In the genomic region with DNA sequence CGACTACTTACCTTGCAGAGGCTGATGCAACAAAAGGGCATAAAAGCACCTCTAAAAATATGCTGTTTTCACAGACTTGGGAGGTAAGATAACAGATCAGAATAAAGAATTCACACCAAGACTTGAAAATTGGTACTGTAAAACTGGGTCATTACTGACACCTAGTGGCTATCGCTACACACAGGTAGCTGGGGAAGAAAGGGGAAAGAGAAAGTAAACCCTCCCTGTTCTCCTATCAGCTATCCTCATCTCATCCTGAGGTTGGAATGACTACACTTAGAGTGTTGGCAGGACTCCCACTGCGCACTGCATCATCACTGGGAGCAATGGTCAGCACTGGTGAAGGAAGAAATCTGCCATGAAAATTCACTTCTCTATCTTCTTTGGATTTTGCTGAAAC, we compare ENCODE assay signal across 8 mouse cellular contexts. TPM values are rescaled to one million over a fixed set of nuclear protein-coding genes. Genes with fewer than 3 reads are reported as not detected.
DNase-seq lines count a peak whose midpoint lies in the region; ATAC-seq and TF ChIP-seq lines count a peak whose summit lies in the region.

No protein-coding gene starts in this region.

- DNase-seq in layer of hippocampus, adult 11-12 months (ENCODE audit: low spot score) = peak; percentile 55
- DNase-seq in layer of hippocampus, postnatal 36 days = no peak
- DNase-seq in ES-E14 (ENCODE audit: low read depth, low spot score) = no peak
- DNase-seq in cerebellum, adult 2 months = peak; percentile 25 to 41
- DNase-seq in hindbrain, embryonic 11.5 days (ENCODE audit: low spot score) = peak; percentile 62
- DNase-seq in left cerebral cortex, adult 2 months (ENCODE audit: extremely low spot score in 1 of 2, low spot score in 2 of 2) = peak; percentile 15 to 29
- DNase-seq in urinary bladder, postnatal 4 days (ENCODE audit: low spot score in 2 of 2) = no peak

- H3K27me3 ChIP-seq in cerebellum, adult 2 months (ENCODE audit: control insufficient read depth, insufficient read depth, low read length) = no peaks in the 10 kb centered on the region
- H3K27me3 ChIP-seq in hindbrain, embryonic 11.5 days (ENCODE audit: control insufficient read depth, insufficient read depth, low read length) = no peaks in the 10 kb centered on the region
- no peaks in the 10 kb centered on the region for H3K27me3 ChIP-seq in neural tube, embryonic 13.5 days

- H3K4me3 ChIP-seq in ES-E14 (ENCODE audit: insufficient read depth in 1 of 2, low read depth in 1 of 2, low read length in 2 of 2, poor library complexity in 1 of 2, severe bottlenecking in 1 of 2) = no peak overlapping the region
- H3K4me3 ChIP-seq in cerebellum, adult 2 months (replicated peaks; ENCODE audit: insufficient read depth, low read depth, low read length) = no peak overlapping the region
- no peak overlapping the region for H3K4me3 ChIP-seq in hindbrain, embryonic 11.5 days (ENCODE audit: low read depth, low read length)
- H3K4me3 ChIP-seq in left cerebral cortex, adult 2 months = no peak overlapping the region
- no peak overlapping the region for H3K4me3 ChIP-seq in neural tube, embryonic 13.5 days

- no peaks in the 10 kb centered on the region for H3K4me1 ChIP-seq in ES-E14 (ENCODE audit: control insufficient read depth in 2 of 2, insufficient read depth in 2 of 2, low read length in 2 of 2, poor library complexity in 1 of 2)
- no peaks in the 10 kb centered on the region for H3K4me1 ChIP-seq in cerebellum, adult 2 months (ENCODE audit: control insufficient read depth, insufficient read depth, low read length)
- no peaks in the 10 kb centered on the region for H3K4me1 ChIP-seq in hindbrain, embryonic 11.5 days (replicated peaks; ENCODE audit: control insufficient read depth, insufficient read depth, low read length)
- no peaks in the 10 kb centered on the region for H3K4me1 ChIP-seq in neural tube, embryonic 13.5 days (replicated peaks)

- ATAC-seq in hindbrain, embryonic 11.5 days (ENCODE audit: low FRiP score) = peak; percentile 71
- peak; percentile 27; the same call in 1 of the 2 replicates for ATAC-seq in neural tube, embryonic 13.5 days (ENCODE audit: low read depth)

- H3K9ac ChIP-seq in ES-E14 (ENCODE audit: insufficient read depth, low read depth, low read length, poor library complexity, severe bottlenecking) = no peak overlapping the region
- H3K9ac ChIP-seq in hindbrain, embryonic 11.5 days (ENCODE audit: low read depth, low read length) = no peak overlapping the region
- no peak overlapping the region for H3K9ac ChIP-seq in neural tube, embryonic 13.5 days

- H3K27ac ChIP-seq in ES-E14 (ENCODE audit: insufficient read depth, low read depth, low read length, poor library complexity, severe bottlenecking) = no peak overlapping the region
- no peak overlapping the region for H3K27ac ChIP-seq in cerebellum, adult 2 months (ENCODE audit: insufficient read depth, low read length)
- no peak overlapping the region for H3K27ac ChIP-seq in hindbrain, embryonic 11.5 days (ENCODE audit: low read depth, low read length)
- H3K27ac ChIP-seq in left cerebral cortex, adult 2 months = no peak overlapping the region
- no peak overlapping the region for H3K27ac ChIP-seq in neural tube, embryonic 13.5 days (replicated peaks)

- in situ Hi-C loops in ES-E14 (cut with MboI; ENCODE audit: low sequenced_read_pairs in 2 of 2, unreplicated experiment in 2 of 2) = loop anchor here (5.0 to 10.0 kb wide), 2 partner anchors 140 to 142 kb away; a partner anchor contains a TSS

- 38% methylated on average over 3 of the region's 3 CpGs for WGBS in cerebellum, adult 2 months
- 46% methylated on average over 3 of the region's 3 CpGs for WGBS in hindbrain, embryonic 11.5 days
- WGBS in neural tube, embryonic 13.5 days = 47% methylated on average over 3 of the region's 3 CpGs

- no peaks in the 10 kb centered on the region for H3K36me3 ChIP-seq in ES-E14 (ENCODE audit: control insufficient read depth, insufficient read depth, low read length, poor library complexity, severe bottlenecking)
- no peaks in the 10 kb centered on the region for H3K36me3 ChIP-seq in hindbrain, embryonic 11.5 days (ENCODE audit: control insufficient read depth, insufficient read depth, low read length)
- no peaks in the 10 kb centered on the region for H3K36me3 ChIP-seq in neural tube, embryonic 13.5 days

- no peaks in the 10 kb centered on the region for H3K9me3 ChIP-seq in ES-E14 (ENCODE audit: control insufficient read depth, insufficient read depth, low read depth, low read length)
- H3K9me3 ChIP-seq in hindbrain, embryonic 11.5 days (ENCODE audit: control insufficient read depth, low read length) = no peaks in the 10 kb centered on the region
- H3K9me3 ChIP-seq in neural tube, embryonic 13.5 days = no peaks in the 10 kb centered on the region

- no peak for TF ChIP-seq POLR2A in cerebellum, adult 2 months (IDR thresholded peaks at IDR 0.05; ENCODE audit: borderline replicate concordance, insufficient read depth, low read length)

- H3K4me2 ChIP-seq in hindbrain, embryonic 11.5 days (replicated peaks; ENCODE audit: low read depth, low read length) = no peak overlapping the region
- H3K4me2 ChIP-seq in neural tube, embryonic 13.5 days = no peak overlapping the region

- TF ChIP-seq CTCF in cerebellum, adult 2 months (IDR thresholded peaks at IDR 0.05; ENCODE audit: borderline replicate concordance, insufficient read depth, low read depth, low read length) = no peak
- TF ChIP-seq CTCF in left cerebral cortex, adult 2 months (IDR thresholded peaks at IDR 0.05) = peak; percentile 84

- intact Hi-C loops in left cerebral cortex, adult 2 months (cut with DNase I) = loop anchor here (1.0 to 5.0 kb wide), 3 partner anchors 80 to 196 kb away; no protein-coding TSS in a partner anchor

TF ChIP-seq in ES-E14, 5 proteins besides CTCF, POLR2A, EP300 and RAD21:
- TF ChIP-seq CHD2 (IDR thresholded peaks at IDR 0.05; ENCODE audit: low read depth, low read length) (no peak), HCFC1 (IDR thresholded peaks at IDR 0.05; ENCODE audit: borderline replicate concordance, insufficient read depth, low read length) (no peak), ZC3H11A (IDR thresholded peaks at IDR 0.05; ENCODE audit: borderline replicate concordance, low read depth, low read length) (0 out of 2 replicates have a peak, but pooled peaks have one; percentile 48)

RNA-seq across cellular contexts. Expression of a gene that starts 16.4 kb away (rescaled TPM):
- total RNA-seq in layer of hippocampus, postnatal 36 days (2021) = 1 to 10 TPM; 4.7 TPM
- total RNA-seq in ES-E14 (2012; rRNA removed) = 10.2 and 12.1 TPM in 2 replicates
- 4.8 and 5.7 TPM in 2 replicates for polyA plus RNA-seq in cerebellum, adult 2 months (2012; rRNA removed)
- polyA plus RNA-seq in hindbrain, embryonic 11.5 days (2014; fragmentation: Nextera tagmentation; extraction: Ambion mirVana) = 8.3 and 10.4 TPM in 2 replicates
- total RNA-seq in left cerebral cortex, adult 2 months (2021) = 1 to 10 TPM; 4.9 TPM
- 2.8 and 3.8 TPM in 2 replicates for polyA plus RNA-seq in neural tube, embryonic 13.5 days (2015; fragmentation: Nextera tagmentation; extraction: Ambion mirVana)

RNA-seq across cellular contexts. Expression of a gene that starts 22.0 kb away (rescaled TPM):
- total RNA-seq in layer of hippocampus, postnatal 36 days (2021) = 10 to 100 TPM; 28.3 to 30.4 TPM
- total RNA-seq in ES-E14 (2012; rRNA removed) = 9.1 and 13.6 TPM in 2 replicates
- 25.0 and 27.0 TPM in 2 replicates for polyA plus RNA-seq in cerebellum, adult 2 months (2012; rRNA removed)
- 60.6 and 61.7 TPM in 2 replicates for polyA plus RNA-seq in hindbrain, embryonic 11.5 days (2014; fragmentation: Nextera tagmentation; extraction: Ambion mirVana)
- total RNA-seq in left cerebral cortex, adult 2 months (2021) = 10 to 100 TPM; 31.0 to 33.2 TPM
- polyA plus RNA-seq in neural tube, embryonic 13.5 days (2015; fragmentation: Nextera tagmentation; extraction: Ambion mirVana) = 46.7 and 48.8 TPM in 2 replicates

Comparison
In these comparisons a context has a peak if more than half of its experiments do, and no peak if none do; other contexts are left out.
1. DNase-seq: peak in layer of hippocampus, adult 11-12 months (single experiment), cerebellum, adult 2 months (2 of 2), hindbrain, embryonic 11.5 days (single experiment) and left cerebral cortex, adult 2 months (2 of 2); none in layer of hippocampus, postnatal 36 days (0 of 2), ES-E14 (single experiment) and urinary bladder, postnatal 4 days (0 of 2).